Mouse (Mus musculus): Measurements from ENCODE around the gene Polr2b. TPM values are rescaled to one million over a fixed set of nuclear protein-coding genes. Genes with fewer than 3 reads are reported as not detected.

Gene Polr2b
- total RNA-seq, 1 experiment from 2014 or later: 120 TPM

- no peak for ATAC-seq (ENCODE audit: extremely low read depth, insufficient number of reproducible peaks, low FRiP score, poor library complexity, severe bottlenecking)
Observed at GRCm38 (mm10) chr5:77357405-77358149, 47.6 kb downstream of the Polr2b start.

GRCm38 (mm10) chr5:77358347-77358746, 48.4 kb downstream of the Polr2b start:
- no peak for ATAC-seq (ENCODE audit: extremely low read depth, insufficient number of reproducible peaks, low FRiP score, poor library complexity, severe bottlenecking)

GRCm38 (mm10) chr5:77359971-77360370, 50.0 kb downstream of the Polr2b start:
- ATAC-seq (ENCODE audit: extremely low read depth, insufficient number of reproducible peaks, low FRiP score, poor library complexity, severe bottlenecking): no peak

GRCm38 (mm10) chr5:77361006-77361405, 51.1 kb downstream of the Polr2b start:
- ATAC-seq (ENCODE audit: extremely low read depth, insufficient number of reproducible peaks, low FRiP score, poor library complexity, severe bottlenecking): no peak

GRCm38 (mm10) chr5:77362120-77362519, 52.2 kb downstream of the Polr2b start:
- no peak for ATAC-seq (ENCODE audit: extremely low read depth, insufficient number of reproducible peaks, low FRiP score, poor library complexity, severe bottlenecking)

GRCm38 (mm10) chr5:77363650-77364049, 53.7 kb downstream of the Polr2b start:
- ATAC-seq (ENCODE audit: extremely low read depth, insufficient number of reproducible peaks, low FRiP score, poor library complexity, severe bottlenecking): no peak

- ATAC-seq (ENCODE audit: extremely low read depth, insufficient number of reproducible peaks, low FRiP score, poor library complexity, severe bottlenecking): no peak
Observed at GRCm38 (mm10) chr5:77364443-77365038, 54.6 kb downstream of the Polr2b start.

- no peak for ATAC-seq (ENCODE audit: extremely low read depth, insufficient number of reproducible peaks, low FRiP score, poor library complexity, severe bottlenecking)
Observed at GRCm38 (mm10) chr5:77366313-77366712, 56.4 kb downstream of the Polr2b start.

- ATAC-seq (ENCODE audit: extremely low read depth, insufficient number of reproducible peaks, low FRiP score, poor library complexity, severe bottlenecking): no peak
Observed at GRCm38 (mm10) chr5:77367145-77367544, 57.2 kb downstream of the Polr2b start.

- ATAC-seq (ENCODE audit: extremely low read depth, insufficient number of reproducible peaks, low FRiP score, poor library complexity, severe bottlenecking): no peak
Observed at GRCm38 (mm10) chr5:77367682-77368081, 57.7 kb downstream of the Polr2b start.

- no peak for ATAC-seq (ENCODE audit: extremely low read depth, insufficient number of reproducible peaks, low FRiP score, poor library complexity, severe bottlenecking)
Observed at GRCm38 (mm10) chr5:77368194-77368593, 58.2 kb downstream of the Polr2b start.

- ATAC-seq (ENCODE audit: extremely low read depth, insufficient number of reproducible peaks, low FRiP score, poor library complexity, severe bottlenecking): no peak
Observed at GRCm38 (mm10) chr5:77369394-77369793, 59.4 kb downstream of the Polr2b start.

GRCm38 (mm10) chr5:77370378-77370892, 60.5 kb downstream of the Polr2b start:
- no peak for ATAC-seq (ENCODE audit: extremely low read depth, insufficient number of reproducible peaks, low FRiP score, poor library complexity, severe bottlenecking)

- ATAC-seq (ENCODE audit: extremely low read depth, insufficient number of reproducible peaks, low FRiP score, poor library complexity, severe bottlenecking): no peak
Observed at GRCm38 (mm10) chr5:77372242-77372641, 62.3 kb downstream of the Polr2b start.

GRCm38 (mm10) chr5:77372778-77373177, 62.8 kb downstream of the Polr2b start:
- ATAC-seq (ENCODE audit: extremely low read depth, insufficient number of reproducible peaks, low FRiP score, poor library complexity, severe bottlenecking): 0 out of 2 replicates have a peak, but pooled peaks have one; percentile 23

GRCm38 (mm10) chr5:77374945-77375344, 65.0 kb downstream of the Polr2b start:
- ATAC-seq (ENCODE audit: extremely low read depth, insufficient number of reproducible peaks, low FRiP score, poor library complexity, severe bottlenecking): no peak

- ATAC-seq (ENCODE audit: extremely low read depth, insufficient number of reproducible peaks, low FRiP score, poor library complexity, severe bottlenecking): no peak
Observed at GRCm38 (mm10) chr5:77375546-77375945, 65.6 kb downstream of the Polr2b start.

- no peak for ATAC-seq (ENCODE audit: extremely low read depth, insufficient number of reproducible peaks, low FRiP score, poor library complexity, severe bottlenecking)
Observed at GRCm38 (mm10) chr5:77378027-77378426, 68.1 kb downstream of the Polr2b start.

GRCm38 (mm10) chr5:77379434-77380135, 69.6 kb downstream of the Polr2b start:
- no peak for ATAC-seq (ENCODE audit: extremely low read depth, insufficient number of reproducible peaks, low FRiP score, poor library complexity, severe bottlenecking)

Measured in neutrophil, adult 5-6 weeks (primary cell).